Mouse (Mus musculus) olfactory bulb, adult 2 months (tissue): Measurements from ENCODE around the gene Slc25a54. TPM values are rescaled to one million over a fixed set of nuclear protein-coding genes. Genes with fewer than 3 reads are reported as not detected.

ENCODE experiments used
- H3K27ac ChIP-seq: fragments of 200-500 bp; 2 replicates; pipeline ENCODE4 v1.5.1; 2012; ENCODE audit warnings: low read depth, low read length; ENCODE audit not compliant: insufficient read depth
- H3K4me1 ChIP-seq: fragments of 200-500 bp; 2 replicates; pipeline ENCODE4 v1.6.1; 2012; ENCODE audit warnings: low read length; ENCODE audit not compliant: control insufficient read depth, insufficient read depth
- H3K4me3 ChIP-seq: fragments of 200-500 bp; 2 replicates; pipeline ENCODE4 v1.5.1; 2012; ENCODE audit warnings: mild to moderate bottlenecking, low read depth, low read length, moderate library complexity; ENCODE audit not compliant: insufficient read depth
- CTCF ChIP-seq: fragments of 200-500 bp; IDR thresholded peaks from 2 replicates; pipeline ENCODE4 v1.5.1; 2012; ENCODE audit warnings: low read depth, mild to moderate bottlenecking, low read length, moderate library complexity; ENCODE audit not compliant: insufficient read depth
- POLR2A ChIP-seq: fragments of 200-500 bp; IDR thresholded peaks from 2 replicates; pipeline ENCODE4 v1.6.1; 2012; ENCODE audit warnings: mild to moderate bottlenecking, low read depth, low read length, moderate library complexity; ENCODE audit not compliant: insufficient read depth
- WGBS: fragments of 180-500 bp; shearing (Covaris S2); methylation state at CpG from one replicate; pipeline ENCODE4 v1.1.7; 2018; 5-methylcytosine and 5-hydroxymethylcytosine counted together
- polyA plus RNA-seq: library from polyadenylated mRNA; stranded (reverse); fragments of >200 nt; gene quantifications from 2 replicates; pipeline ENCODE4 v1.2.4, GENCODE M21; 2012; ENCODE audit warnings: low replicate concordance; ENCODE audit not compliant: missing spikeins, insufficient read depth, insufficient read length

Slc25a54 gene
- polyA plus RNA-seq, 1 experiment = not detected

DNA sequence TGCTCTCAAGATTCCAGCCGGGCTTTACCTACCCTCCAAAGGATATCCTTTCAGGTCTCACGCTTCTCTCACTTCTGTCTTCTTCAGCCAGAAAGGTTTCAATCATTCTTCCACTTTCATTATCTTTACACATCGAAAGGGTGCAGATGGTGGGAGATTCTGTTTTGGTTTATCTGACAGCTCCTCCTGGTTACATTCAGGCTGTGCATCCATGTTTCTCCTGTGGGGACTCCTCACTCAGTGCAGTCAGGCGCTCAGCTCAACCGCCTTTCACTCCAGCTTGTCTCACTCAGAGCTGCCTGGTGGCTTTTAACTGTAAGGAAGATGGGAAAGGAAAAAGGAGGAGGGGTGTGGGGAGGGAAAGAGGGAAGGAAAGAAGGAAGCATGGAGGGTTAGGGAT is 39.7 kb downstream of the Slc25a54 start:
- Histone ChIP-seq H3K4me1 (peaks cover 3% of the 10 kb centered on the region; the same call in 1 of the 2 replicates), H3K4me3 (no peak overlapping the region), H3K27ac (no peak overlapping the region)
- TF ChIP-seq POLR2A (no peak), CTCF (no peak)
- 94% methylated on average over 5 of the region's 5 CpGs for WGBS

DNA sequence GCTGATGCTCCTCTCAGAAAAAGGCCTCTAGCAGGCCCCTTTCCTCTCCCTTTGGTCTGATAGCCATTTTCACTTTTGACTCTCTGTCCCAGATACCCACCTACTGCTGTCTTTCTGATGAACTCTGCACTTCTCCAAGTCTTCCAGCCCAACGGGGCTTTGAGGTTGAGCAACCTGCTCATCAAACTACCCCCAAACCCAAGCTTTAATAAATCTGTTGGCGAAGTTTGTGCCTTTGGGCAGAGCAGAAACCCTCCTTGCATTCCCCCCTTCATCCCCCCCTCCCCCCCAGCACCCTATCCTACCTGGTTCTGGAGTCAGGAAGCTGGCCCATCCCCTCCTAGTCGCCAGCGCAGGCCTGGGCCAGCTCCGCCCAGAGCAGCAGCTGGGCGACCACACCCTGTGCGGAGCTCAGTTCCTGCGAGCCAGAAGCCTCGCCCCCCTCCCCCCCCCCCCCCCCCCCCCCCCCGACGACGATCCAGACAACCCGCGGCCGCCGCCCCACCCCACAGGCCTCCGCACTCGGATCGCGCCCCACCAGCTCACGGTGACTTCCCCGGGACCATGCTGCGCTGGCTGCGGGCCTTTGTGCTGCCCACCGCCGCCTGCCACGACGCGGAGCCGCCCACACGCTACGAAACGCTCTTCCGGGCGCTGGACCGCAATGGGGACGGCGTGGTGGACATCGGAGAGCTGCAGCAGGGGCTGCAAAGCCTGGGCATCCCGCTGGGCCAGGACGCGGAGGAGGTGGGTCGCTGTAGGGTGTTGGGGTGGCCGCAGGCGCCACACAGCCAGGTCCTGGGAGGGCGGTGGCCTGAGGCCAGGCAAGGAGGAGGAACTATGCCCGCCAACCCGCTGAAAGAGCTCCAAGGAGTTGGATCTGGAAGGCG is 42.6 kb downstream of the Slc25a54 start, which contains the start of gene Slc25a24:
Gene Slc25a24 (plus strand): TSS at position 509 of the 890 bp plus-strand sequence.
- peak within 1 kb of the TSS; percentile 66 for H3K4me3 ChIP-seq
- peaks cover 3% of the 10 kb centered on the region; the same call in 1 of the 2 replicates for H3K4me1 ChIP-seq
- WGBS = 4% methylated on average over 41 of the region's 49 CpGs
- TF ChIP-seq POLR2A (no peak), CTCF (no peak)
- no peak within 1 kb of the TSS for H3K27ac ChIP-seq

DNA sequence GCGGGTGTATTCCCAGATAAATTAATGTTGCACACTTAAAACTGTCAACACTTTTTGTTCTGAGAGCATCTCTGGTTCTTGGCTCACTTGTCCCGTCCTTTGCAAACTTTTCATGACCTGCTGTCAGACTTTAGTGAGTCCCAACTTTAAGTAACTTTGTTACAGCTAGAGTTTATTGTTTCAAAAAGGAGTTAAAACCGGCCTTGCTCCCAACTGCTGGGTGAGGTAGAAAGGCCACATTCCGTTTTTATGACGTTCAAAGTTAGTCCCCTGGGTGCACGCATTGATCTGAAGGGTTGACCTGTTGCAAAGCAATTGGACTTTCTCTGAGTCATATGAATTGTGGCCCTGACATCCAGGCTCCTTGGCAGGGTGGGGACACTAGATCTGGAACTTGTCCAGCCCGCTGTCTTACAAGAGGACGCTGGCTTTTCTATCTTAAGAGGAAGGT is 43.3 kb downstream of the Slc25a54 start:
- Histone ChIP-seq H3K4me3 (peak overlapping the region; percentile 66), H3K4me1 (peaks cover 3% of the 10 kb centered on the region; the same call in 1 of the 2 replicates), H3K27ac (no peak overlapping the region)
- TF ChIP-seq POLR2A (no peak), CTCF (no peak)
- 40% methylated on average over 8 of the region's 8 CpGs for WGBS

DNA sequence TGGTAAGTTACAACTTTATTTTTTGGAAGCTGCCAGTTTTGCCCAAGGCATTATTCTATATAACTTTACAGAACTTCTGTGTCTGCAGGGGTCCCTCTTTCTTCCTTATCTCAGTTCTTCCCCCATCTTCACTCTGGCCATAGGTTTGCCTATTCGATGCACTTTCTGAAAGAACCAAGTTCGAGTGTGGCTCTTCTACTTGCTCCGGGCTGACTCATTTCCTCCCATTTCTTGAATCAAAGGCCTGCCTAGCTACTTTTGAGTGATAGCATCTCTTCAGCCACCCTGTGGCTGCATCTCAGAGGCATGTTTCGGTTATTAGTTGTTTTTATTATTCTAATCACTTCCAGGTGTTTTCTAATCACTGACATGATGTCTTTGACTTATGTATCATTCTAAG is 43.8 kb downstream of the Slc25a54 start:
- TF ChIP-seq POLR2A (no peak), CTCF (no peak)
- 77% methylated on average over 4 of the region's 4 CpGs for WGBS
- Histone ChIP-seq H3K4me1 (peaks cover 3% of the 10 kb centered on the region; the same call in 1 of the 2 replicates), H3K4me3 (no peak overlapping the region), H3K27ac (no peak overlapping the region)

DNA sequence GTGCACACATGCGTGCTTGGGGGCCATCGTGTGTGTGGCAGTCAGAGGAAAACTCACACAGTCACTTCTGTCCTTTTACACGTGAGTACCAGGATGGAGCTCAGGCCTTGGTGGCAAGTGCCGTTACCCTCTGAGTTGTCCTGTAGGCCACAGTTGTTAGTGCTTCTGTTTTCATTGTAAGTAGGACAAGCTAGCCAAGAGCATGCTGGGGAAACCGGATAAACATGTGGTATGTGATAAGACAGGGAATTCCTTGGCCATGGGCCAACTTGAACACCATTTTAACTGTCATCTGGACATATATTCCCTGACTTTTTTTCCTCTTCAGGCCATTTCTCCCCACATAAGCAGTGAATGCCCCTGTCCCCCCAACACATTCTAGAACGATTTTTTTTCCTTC is 45.3 kb downstream of the Slc25a54 start:
- Histone ChIP-seq H3K4me1 (peaks cover 3% of the 10 kb centered on the region; the same call in 1 of the 2 replicates), H3K27ac (no peak overlapping the region), H3K4me3 (no peak overlapping the region)
- 87% methylated on average over 6 of the region's 6 CpGs for WGBS
- TF ChIP-seq POLR2A (no peak), CTCF (no peak)

DNA sequence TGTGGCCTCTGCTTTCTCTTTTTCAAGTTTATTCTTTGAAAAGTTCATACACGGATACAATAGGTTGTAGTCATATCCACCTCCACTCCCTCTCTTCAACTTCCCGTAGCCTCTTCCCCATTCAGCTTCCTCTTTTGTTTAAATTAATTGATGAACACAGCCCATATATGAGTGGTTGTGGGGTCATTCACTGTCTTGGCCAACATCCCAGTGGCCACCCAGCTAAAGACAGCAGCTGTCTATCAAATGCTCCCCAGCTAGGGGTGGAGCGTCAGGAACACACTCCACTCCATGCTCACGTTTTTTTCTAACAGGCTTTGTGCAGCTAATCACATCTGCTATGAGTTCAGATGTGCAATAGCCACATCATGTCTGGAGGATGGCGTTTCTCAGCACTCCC is 49.5 kb downstream of the Slc25a54 start:
- Histone ChIP-seq H3K27ac (no peak overlapping the region), H3K4me3 (no peak overlapping the region), H3K4me1 (no peaks in the 10 kb centered on the region)
- WGBS = 66% methylated on average over 5 of the region's 5 CpGs
- TF ChIP-seq CTCF (no peak), POLR2A (no peak)

DNA sequence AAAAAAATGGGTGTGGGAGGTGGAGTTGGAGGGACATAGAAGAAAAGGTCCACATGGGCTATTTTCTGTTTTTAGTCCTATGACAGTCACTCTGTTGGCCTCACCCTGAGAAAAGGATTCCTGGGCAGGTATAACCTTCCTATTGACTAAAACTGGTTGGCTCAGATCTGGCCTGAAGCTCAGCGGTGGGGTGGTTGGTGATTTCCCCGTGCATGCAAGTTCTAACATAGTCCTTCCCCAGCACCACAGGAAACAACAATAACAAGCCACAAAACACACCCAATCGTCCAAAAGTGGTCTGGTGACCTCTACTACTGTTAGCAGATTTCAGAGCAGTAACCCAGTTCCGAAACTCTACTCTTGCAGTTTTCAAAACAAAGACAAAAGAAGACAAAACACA is 52.7 kb downstream of the Slc25a54 start:
- no peak overlapping the region for H3K27ac ChIP-seq
- H3K4me3 ChIP-seq = no peak overlapping the region
- 89% methylated on average over 4 of the region's 4 CpGs for WGBS
- H3K4me1 ChIP-seq = no peaks in the 10 kb centered on the region
- TF ChIP-seq POLR2A (no peak), CTCF (no peak)

DNA sequence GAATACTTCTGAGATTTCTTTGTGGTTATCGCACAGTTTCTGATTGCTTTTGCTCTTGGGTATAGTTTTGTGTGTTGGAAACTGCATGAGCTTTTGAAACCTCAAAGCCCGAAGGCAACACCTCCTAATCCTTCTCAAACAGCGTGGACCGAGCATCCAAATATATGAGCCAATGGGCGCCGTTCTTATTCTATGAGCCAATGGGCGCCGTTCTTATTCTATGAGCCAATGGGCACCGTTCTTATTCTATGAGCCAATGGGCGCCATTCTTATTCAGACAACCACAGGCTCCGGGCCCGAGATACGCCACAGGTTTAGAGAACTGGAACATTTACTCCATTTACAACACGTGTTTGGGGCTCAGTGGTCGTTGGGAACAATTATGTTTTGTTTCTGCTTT is 53.8 kb downstream of the Slc25a54 start:
- Histone ChIP-seq H3K27ac (no peak overlapping the region), H3K4me1 (no peaks in the 10 kb centered on the region), H3K4me3 (no peak overlapping the region)
- 94% methylated on average over 15 of the region's 15 CpGs for WGBS
- no peak for TF ChIP-seq POLR2A
- no peak for TF ChIP-seq CTCF

DNA sequence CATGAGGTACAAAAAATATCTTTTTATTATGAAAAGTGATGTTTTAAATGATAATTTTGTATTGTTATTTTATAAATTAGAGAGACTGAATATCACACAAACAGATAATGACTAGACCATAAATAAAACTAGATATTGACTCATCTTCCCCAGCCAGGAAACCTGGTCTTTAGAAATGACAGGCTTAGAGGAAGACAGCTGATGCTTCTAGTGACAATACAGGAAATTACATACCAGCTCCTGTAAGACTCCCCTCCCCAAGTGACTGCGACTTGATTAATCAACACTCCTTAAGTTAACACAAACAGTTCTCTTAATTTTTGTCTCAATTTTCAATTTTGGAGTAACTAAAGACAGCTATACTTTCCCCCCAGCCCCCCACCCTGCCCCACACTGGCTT is 55.1 kb downstream of the Slc25a54 start:
- H3K4me3 ChIP-seq = no peak overlapping the region

More for the DNA sequence above, 55.1 kb downstream of the Slc25a54 start:
- 67% methylated on average over 1 of the region's 1 CpGs for WGBS
- Histone ChIP-seq H3K27ac (no peak overlapping the region), H3K4me1 (no peaks in the 10 kb centered on the region)
- TF ChIP-seq CTCF (no peak), POLR2A (no peak)
